Mouse (Mus musculus) embryonic facial prominence, embryonic 15.5 days (tissue): ENCODE measurements around the gene Sfi1. TPM values are rescaled to one million over a fixed set of nuclear protein-coding genes. Genes with fewer than 3 reads are reported as not detected.
"Not testable (repeated sequence)": the region's sequence is repeated elsewhere in the genome, so short reads cannot be mapped to it uniquely, and the experiment has no call there.

Experiments
- ATAC-seq: fragments of 200-750 bp; cut with Nextera tagmentation; 2 replicates; pipeline ENCODE4 v1.8.0; 2017; ENCODE audit warnings: low read depth, moderate TSS enrichment; ENCODE audit not compliant: insufficient number of reproducible peaks, low FRiP score, low TSS enrichment
- H3K27ac ChIP-seq: fragments of 300-500 bp; sonication (generic); replicated peaks from 2 replicates; pipeline ENCODE4 v1.5.1; 2015; ENCODE audit warnings: mild to moderate bottlenecking, inconsistent platforms
- H3K27me3 ChIP-seq: fragments of 300-500 bp; sonication (generic); 2 replicates; pipeline ENCODE4 v1.6.1; 2015; ENCODE audit warnings: inconsistent platforms
- H3K36me3 ChIP-seq: fragments of 300-500 bp; sonication (generic); 2 replicates; pipeline ENCODE4 v1.6.1; 2015; ENCODE audit warnings: mild to moderate bottlenecking, inconsistent platforms
- H3K4me1 ChIP-seq: fragments of 300-500 bp; sonication (generic); 2 replicates; pipeline ENCODE4 v1.6.1; 2015; ENCODE audit warnings: inconsistent platforms
- H3K4me2 ChIP-seq: fragments of 300-500 bp; sonication (generic); replicated peaks from 2 replicates; pipeline ENCODE4 v1.6.1; 2015; ENCODE audit warnings: mild to moderate bottlenecking, inconsistent platforms
- H3K4me3 ChIP-seq: fragments of 300-500 bp; sonication (generic); replicated peaks from 2 replicates; pipeline ENCODE4 v1.5.1; 2015; ENCODE audit warnings: mild to moderate bottlenecking, inconsistent platforms
- H3K9ac ChIP-seq: fragments of 300-500 bp; sonication (generic); 2 replicates; pipeline ENCODE4 v1.6.1; 2015; ENCODE audit warnings: inconsistent platforms
- H3K9me3 ChIP-seq: fragments of 300-500 bp; sonication (generic); replicated peaks from 2 replicates; pipeline ENCODE4 v1.6.1; 2016; ENCODE audit warnings: inconsistent platforms
- WGBS: fragments of 180-500 bp; shearing (Covaris S2); methylation state at CpG from one replicate; pipeline ENCODE4 v1.1.7; 2015; 5-methylcytosine and 5-hydroxymethylcytosine counted together
- polyA plus RNA-seq: library from polyadenylated mRNA; unstranded; fragments of >200 nt; fragmentation: Nextera tagmentation; extraction: Ambion mirVana; gene quantifications from 2 replicates; pipeline ENCODE4 v1.2.1, GENCODE M21; 2015

Sfi1 gene
- polyA plus RNA-seq, 1 experiment from 2014 or later, result 18.6 TPM

- H3K27ac ChIP-seq, H3K4me2 ChIP-seq, H3K36me3 ChIP-seq, H3K27me3 ChIP-seq, H3K4me1 ChIP-seq, ATAC-seq, H3K9ac ChIP-seq, H3K4me3 ChIP-seq: not testable (repeated sequence)
- peaks cover 19% of the 10 kb centered on the region for H3K9me3 ChIP-seq
- 93% methylated on average over 6 of the region's 6 CpGs for WGBS
Measured at GRCm38 (mm10) chr11:3157996-3158395, 35.3 kb downstream of the Sfi1 start.

- peaks cover 13% of the 10 kb centered on the region for H3K9me3 ChIP-seq
- not testable (repeated sequence) for H3K27me3 ChIP-seq, H3K27ac ChIP-seq, H3K36me3 ChIP-seq, H3K4me1 ChIP-seq, H3K4me3 ChIP-seq, H3K4me2 ChIP-seq, ATAC-seq, H3K9ac ChIP-seq
- WGBS, result 77% methylated on average over 3 of the region's 3 CpGs
Measured at GRCm38 (mm10) chr11:3156991-3157390, 36.3 kb downstream of the Sfi1 start.

- ATAC-seq, result peak; percentile 72
- not testable (repeated sequence) for H3K4me2 ChIP-seq, H3K9me3 ChIP-seq, H3K27me3 ChIP-seq, H3K36me3 ChIP-seq, H3K4me3 ChIP-seq, H3K9ac ChIP-seq, H3K27ac ChIP-seq, H3K4me1 ChIP-seq
- WGBS, result 68% methylated on average over 1 of the region's 1 CpGs
Measured at GRCm38 (mm10) chr11:3153666-3154397, 39.4 kb downstream of the Sfi1 start.

GRCm38 (mm10) chr11:3151358-3151757 lies 41.9 kb downstream of the Sfi1 start:
- not testable (repeated sequence) for H3K9ac ChIP-seq, H3K4me2 ChIP-seq, H3K27ac ChIP-seq, H3K9me3 ChIP-seq, H3K27me3 ChIP-seq, H3K4me1 ChIP-seq, H3K4me3 ChIP-seq, H3K36me3 ChIP-seq
- peak; percentile 27 for ATAC-seq
- 88% methylated on average over 4 of the region's 4 CpGs for WGBS

GRCm38 (mm10) chr11:3150677-3151003 lies 42.6 kb downstream of the Sfi1 start:
- H3K36me3 ChIP-seq, H3K27ac ChIP-seq, H3K9ac ChIP-seq, H3K4me3 ChIP-seq, ATAC-seq, H3K4me2 ChIP-seq, H3K9me3 ChIP-seq, H3K4me1 ChIP-seq, H3K27me3 ChIP-seq: not testable (repeated sequence)
- WGBS, result 98% methylated on average over 12 of the region's 12 CpGs

- ATAC-seq, result peak; percentile 1; the same call in 1 of the 2 replicates
Measured at GRCm38 (mm10) chr11:3150003-3150676, 43.1 kb downstream of the Sfi1 start.

GRCm38 (mm10) chr11:3149471-3149870 lies 43.8 kb downstream of the Sfi1 start:
- H3K9ac ChIP-seq, H3K27ac ChIP-seq, ATAC-seq, H3K4me1 ChIP-seq, H3K4me3 ChIP-seq, H3K27me3 ChIP-seq, H3K9me3 ChIP-seq, H3K4me2 ChIP-seq, H3K36me3 ChIP-seq: not testable (repeated sequence)
- 91% methylated on average over 4 of the region's 4 CpGs for WGBS

More at GRCm38 (mm10) chr11:3150003-3150676, 43.1 kb downstream of the Sfi1 start:
- not testable (repeated sequence) for H3K4me3 ChIP-seq, H3K27me3 ChIP-seq, H3K36me3 ChIP-seq, H3K27ac ChIP-seq, H3K9ac ChIP-seq, H3K4me2 ChIP-seq, H3K4me1 ChIP-seq, H3K9me3 ChIP-seq
- WGBS, result 96% methylated on average over 24 of the region's 24 CpGs

GRCm38 (mm10) chr11:3146806-3147205 lies 46.5 kb downstream of the Sfi1 start:
- H3K4me2 ChIP-seq, result not testable (repeated sequence)

GRCm38 (mm10) chr11:3145359-3146165 lies 47.7 kb downstream of the Sfi1 start:
- H3K9ac ChIP-seq, H3K4me1 ChIP-seq, H3K4me3 ChIP-seq, ATAC-seq, H3K4me2 ChIP-seq, H3K27ac ChIP-seq, H3K36me3 ChIP-seq, H3K9me3 ChIP-seq, H3K27me3 ChIP-seq: not testable (repeated sequence)
- WGBS, result 78% methylated on average over 9 of the region's 9 CpGs

More at GRCm38 (mm10) chr11:3146806-3147205, 46.5 kb downstream of the Sfi1 start:
- H3K9ac ChIP-seq, H3K9me3 ChIP-seq, H3K27ac ChIP-seq, H3K4me3 ChIP-seq, H3K4me1 ChIP-seq, H3K36me3 ChIP-seq, H3K27me3 ChIP-seq, ATAC-seq: not testable (repeated sequence)
- WGBS, result 88% methylated on average over 2 of the region's 2 CpGs

GRCm38 (mm10) chr11:3143984-3144383 lies 49.3 kb downstream of the Sfi1 start:
- H3K4me1 ChIP-seq, ATAC-seq, H3K4me3 ChIP-seq, H3K9me3 ChIP-seq, H3K4me2 ChIP-seq, H3K27me3 ChIP-seq, H3K36me3 ChIP-seq, H3K9ac ChIP-seq, H3K27ac ChIP-seq: not testable (repeated sequence)
- 65% methylated on average over 3 of the region's 3 CpGs for WGBS

- not testable (repeated sequence) for H3K27ac ChIP-seq, H3K9ac ChIP-seq, H3K27me3 ChIP-seq, H3K4me3 ChIP-seq, H3K36me3 ChIP-seq, H3K4me2 ChIP-seq, H3K4me1 ChIP-seq
- 89% methylated on average over 4 of the region's 5 CpGs for WGBS
- peak; percentile 71 for ATAC-seq
- peaks cover 11% of the 10 kb centered on the region for H3K9me3 ChIP-seq
Measured at GRCm38 (mm10) chr11:3142413-3142812, 50.9 kb downstream of the Sfi1 start.
